Mouse (Mus musculus) megakaryocyte, embryonic 14.5 days (primary cell): ENCODE measurements around the gene Ift22. TPM values are rescaled to one million over a fixed set of nuclear protein-coding genes. Genes with fewer than 3 reads are reported as not detected.

ENCODE experiments used
- H3K27me3 ChIP-seq: replicated peaks from 2 replicates; pipeline ENCODE3; 2012; ENCODE audit warnings: inconsistent platforms
- H3K36me3 ChIP-seq: replicated peaks from 2 replicates; pipeline ENCODE3; 2012; ENCODE audit warnings: low read length, inconsistent platforms, mixed read lengths
- H3K4me1 ChIP-seq: 2 replicates; pipeline ENCODE4 v1.6.1; 2012; ENCODE audit warnings: inconsistent platforms
- H3K4me3 ChIP-seq: replicated peaks from 2 replicates; pipeline ENCODE3; 2012; ENCODE audit warnings: moderate library complexity, mild to moderate bottlenecking, inconsistent platforms
- H3K9me3 ChIP-seq: 2 replicates; pipeline ENCODE4 v1.6.1; 2012; ENCODE audit warnings: inconsistent platforms
- FLI1 ChIP-seq: IDR thresholded peaks from 2 replicates; pipeline ENCODE4 v1.6.1; 2012; ENCODE audit warnings: low read length, inconsistent platforms, mixed read lengths
- GATA1 ChIP-seq: IDR thresholded peaks from 3 replicates; pipeline ENCODE4 v1.6.1; 2012; ENCODE audit warnings: mixed read lengths, low read length, inconsistent platforms, borderline replicate concordance
- polyA plus RNA-seq: library from polyadenylated mRNA; stranded (reverse); fragments of >175 nt; gene quantifications from 2 replicates; pipeline ENCODE4 v1.2.3, GENCODE M21; 2012; ENCODE audit warnings: low replicate concordance; ENCODE audit not compliant: insufficient read depth

Ift22 gene
- polyA plus RNA-seq, result 13.9 and 14.8 TPM in 2 replicates

- Histone ChIP-seq H3K36me3 (peaks cover 27% of the 10 kb centered on the region), H3K4me1 (peaks cover 43% of the 10 kb centered on the region), H3K4me3 (peak within 1 kb of the TSS; percentile 94), H3K27me3 (no peaks in the 10 kb centered on the region), H3K9me3 (peaks cover 15% of the 10 kb centered on the region)
- no peak for TF ChIP-seq GATA1
- TF ChIP-seq FLI1, result no peak
These were observed at the start of gene Ift22 for GRCm38 (mm10) chr5:136907991-136908857. Gene Ift22 (plus strand): TSS chr5:136908150.

GRCm38 (mm10) chr5:136861191-136861940 lies 46.6 kb upstream of the Ift22 start:
- no peak for TF ChIP-seq GATA1
- no peak for TF ChIP-seq FLI1
- Histone ChIP-seq H3K4me1 (peaks cover 6% of the 10 kb centered on the region), H3K36me3 (no peaks in the 10 kb centered on the region), H3K9me3 (no peaks in the 10 kb centered on the region), H3K4me3 (no peak overlapping the region), H3K27me3 (peaks cover 17% of the 10 kb centered on the region)

- Histone ChIP-seq H3K9me3 (no peaks in the 10 kb centered on the region), H3K36me3 (no peaks in the 10 kb centered on the region), H3K27me3 (peaks cover 17% of the 10 kb centered on the region), H3K4me3 (no peak overlapping the region), H3K4me1 (peaks cover 6% of the 10 kb centered on the region)
- TF ChIP-seq FLI1 (no peak), GATA1 (no peak)
These were observed 45.1 kb upstream of the Ift22 start for GRCm38 (mm10) chr5:136862806-136863205.

- H3K27me3 ChIP-seq, result peaks cover 17% of the 10 kb centered on the region
- H3K9me3 ChIP-seq, result no peaks in the 10 kb centered on the region
- H3K4me1 ChIP-seq, result peaks cover 6% of the 10 kb centered on the region
- TF ChIP-seq FLI1, result no peak
- no peak for TF ChIP-seq GATA1
- H3K36me3 ChIP-seq, result no peaks in the 10 kb centered on the region
- no peak overlapping the region for H3K4me3 ChIP-seq
These were observed 44.7 kb upstream of the Ift22 start for GRCm38 (mm10) chr5:136863276-136863675.

DNA sequence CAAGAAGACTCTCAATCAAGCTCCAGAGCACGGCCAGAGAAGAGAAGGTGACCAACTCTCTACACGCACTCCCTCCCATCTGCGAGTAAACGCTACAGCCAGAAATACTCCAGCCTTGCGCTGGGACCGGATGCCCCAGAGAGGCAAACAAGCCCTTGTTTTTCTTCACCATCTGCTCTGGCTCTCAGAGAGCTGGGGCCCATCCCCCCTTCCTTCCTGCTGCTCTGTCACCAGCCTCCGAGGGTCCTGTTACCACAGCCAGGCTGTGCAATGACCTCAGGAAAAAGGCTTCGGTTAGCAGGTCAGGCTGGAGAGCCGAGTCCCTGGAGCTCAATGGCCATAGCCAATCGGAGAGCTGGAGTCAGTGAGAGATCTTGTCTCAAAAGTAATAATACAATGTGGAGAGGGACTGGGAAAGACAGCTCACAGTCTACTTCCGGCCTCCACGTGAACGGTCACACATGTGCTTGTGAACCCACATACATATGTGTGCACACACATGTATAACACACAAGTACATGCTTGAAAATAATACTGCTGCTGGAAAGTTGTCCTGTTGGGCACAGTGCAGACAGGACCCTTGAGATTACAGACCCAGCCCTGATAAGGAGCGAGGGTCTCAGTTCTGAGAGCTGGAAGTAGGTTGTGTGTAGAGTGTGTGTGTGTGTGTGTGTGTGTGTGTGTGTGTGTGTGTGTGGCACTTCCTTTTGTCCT lies 43.8 kb upstream of the Ift22 start:
- TF ChIP-seq FLI1 (no peak), GATA1 (no peak)
- Histone ChIP-seq H3K9me3 (peaks cover 5% of the 10 kb centered on the region; the same call in 1 of the 2 replicates), H3K27me3 (peaks cover 19% of the 10 kb centered on the region), H3K4me1 (peaks cover 6% of the 10 kb centered on the region), H3K36me3 (no peaks in the 10 kb centered on the region), H3K4me3 (no peak overlapping the region)

GRCm38 (mm10) chr5:136867706-136868105 lies 40.2 kb upstream of the Ift22 start:
- H3K4me1 ChIP-seq, result peaks cover 6% of the 10 kb centered on the region
- no peaks in the 10 kb centered on the region for H3K36me3 ChIP-seq
- H3K4me3 ChIP-seq, result no peak overlapping the region
- H3K27me3 ChIP-seq, result peaks cover 12% of the 10 kb centered on the region
- H3K9me3 ChIP-seq, result peaks cover 5% of the 10 kb centered on the region; the same call in 1 of the 2 replicates
- TF ChIP-seq GATA1 (no peak), FLI1 (no peak)

GRCm38 (mm10) chr5:136869451-136870114 lies 38.4 kb upstream of the Ift22 start:
- no peaks in the 10 kb centered on the region for H3K4me1 ChIP-seq
- no peak overlapping the region for H3K4me3 ChIP-seq
- TF ChIP-seq FLI1, result no peak
- no peak for TF ChIP-seq GATA1
- no peaks in the 10 kb centered on the region for H3K36me3 ChIP-seq
- H3K9me3 ChIP-seq, result peaks cover 5% of the 10 kb centered on the region; the same call in 1 of the 2 replicates
- peaks cover 11% of the 10 kb centered on the region for H3K27me3 ChIP-seq

DNA sequence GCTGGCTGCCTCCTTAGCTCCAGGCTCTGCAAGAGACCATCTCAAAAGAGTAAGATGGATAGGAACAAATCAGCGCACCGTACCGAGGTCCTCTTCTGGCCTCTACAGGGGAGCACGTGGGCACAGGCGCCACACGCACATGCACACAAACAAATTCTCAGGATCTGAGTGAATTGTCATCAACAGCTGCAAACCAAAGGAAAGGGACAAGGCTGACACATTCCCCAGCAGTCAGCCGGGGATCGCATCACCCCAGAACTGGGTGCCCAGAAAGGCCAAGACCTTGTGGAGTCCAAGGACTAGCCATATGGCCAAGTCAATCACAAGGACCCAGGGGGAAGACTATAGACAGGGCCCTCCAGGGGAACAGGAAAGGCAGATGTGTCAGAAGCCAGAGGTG lies 35.5 kb upstream of the Ift22 start:
- Histone ChIP-seq H3K4me1 (no peaks in the 10 kb centered on the region), H3K4me3 (no peak overlapping the region), H3K9me3 (peaks cover 14% of the 10 kb centered on the region), H3K27me3 (peaks cover 11% of the 10 kb centered on the region), H3K36me3 (no peaks in the 10 kb centered on the region)
- TF ChIP-seq FLI1 (no peak), GATA1 (no peak)

- Histone ChIP-seq H3K4me1 (no peaks in the 10 kb centered on the region), H3K4me3 (no peak overlapping the region), H3K9me3 (peaks cover 9% of the 10 kb centered on the region), H3K36me3 (no peaks in the 10 kb centered on the region), H3K27me3 (peaks cover 19% of the 10 kb centered on the region)
- TF ChIP-seq FLI1 (no peak), GATA1 (no peak)
These were observed 33.7 kb upstream of the Ift22 start for GRCm38 (mm10) chr5:136874271-136874670.
